In the genomic region with DNA sequence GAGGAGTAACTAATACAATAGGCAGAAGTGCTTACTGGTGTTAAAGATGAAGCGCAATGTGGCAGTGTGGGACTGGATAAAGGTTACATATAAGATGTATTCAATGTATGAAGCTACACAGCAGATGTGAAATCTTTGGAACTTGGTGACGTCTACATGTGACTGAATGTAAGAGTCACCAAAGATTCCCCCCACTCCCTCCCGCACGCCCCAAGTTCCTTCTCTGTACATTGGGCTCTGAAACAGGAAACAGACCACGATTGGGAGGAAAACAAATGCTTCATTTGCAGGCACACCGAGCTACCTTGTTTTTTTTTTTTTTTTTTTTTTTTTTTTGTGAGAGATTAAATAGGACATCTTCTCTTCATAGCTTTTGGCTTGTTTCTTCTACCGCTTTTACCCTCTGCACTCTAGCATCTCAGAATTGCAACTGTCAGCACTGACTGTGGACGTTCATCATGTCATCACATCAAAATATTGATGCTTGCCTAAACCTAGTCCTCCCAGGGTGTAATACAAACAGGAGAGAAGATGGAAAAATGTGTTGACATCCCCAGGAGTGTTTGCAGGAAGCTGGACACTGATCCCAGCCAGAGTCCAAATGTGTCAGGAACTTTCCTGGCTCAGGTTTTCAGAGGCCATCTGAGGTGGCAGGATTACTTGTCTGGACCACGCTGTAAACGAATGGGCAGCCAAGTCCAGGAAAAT, we compare ENCODE assay signal across 13 mouse cellular contexts.
DNase-seq lines count a peak whose midpoint lies in the region; ATAC-seq lines count a peak whose summit lies in the region.
"Had no signal": no experiment of that assay in that cellular context is flagged by ENCODE, and none has a peak within 500 bp of the region (broad histone marks: within the 10 kb centered on the region; RNA-seq: fewer than 3 reads in every experiment).

No protein-coding gene starts in this region.

- no peaks in the 10 kb centered on the region for H3K4me1 ChIP-seq in liver, embryonic 13.5 days (replicated peaks)
- peaks cover 10% of the 10 kb centered on the region for H3K4me1 ChIP-seq in midbrain, embryonic 10.5 days
- H3K4me1 ChIP-seq: embryonic facial prominence, embryonic 12.5 days; midbrain, embryonic 12.5 days had no signal

- peak; percentile 43 for DNase-seq in gastrocnemius, postnatal 25 days
- no peak for DNase-seq in gastrocnemius, postnatal 14 days
- DNase-seq in 3T3-L1 (ENCODE audit: low read depth, low spot score) = peak; percentile 44
- DNase-seq in adipocyte (ENCODE audit: low spot score) = peak; percentile 40
- no peak for DNase-seq in liver, embryonic 13.5 days
- no peak for DNase-seq in midbrain, embryonic 10.5 days (ENCODE audit: low spot score)
- no peak for DNase-seq in embryo, embryonic 10 days (ENCODE audit: low spot score)
- DNase-seq: adrenal gland, adult 8-10 months; thymus, postnatal 36 days had no signal

- H3K4me2 ChIP-seq in liver, embryonic 13.5 days = no peak overlapping the region
- H3K4me2 ChIP-seq: embryonic facial prominence, embryonic 12.5 days; midbrain, embryonic 12.5 days had no signal

- no peaks in the 10 kb centered on the region for H3K9me3 ChIP-seq in liver, embryonic 13.5 days (replicated peaks)
- H3K9me3 ChIP-seq in midbrain, embryonic 10.5 days (replicated peaks) = no peaks in the 10 kb centered on the region
- H3K9me3 ChIP-seq: embryonic facial prominence, embryonic 12.5 days; midbrain, embryonic 12.5 days had no signal

- peak overlapping the region; percentile 18; the same call in 1 of the 2 replicates for H3K27ac ChIP-seq in liver, embryonic 13.5 days
- H3K27ac ChIP-seq in midbrain, embryonic 10.5 days (replicated peaks) = no peak overlapping the region
- H3K27ac ChIP-seq: embryonic facial prominence, embryonic 12.5 days; midbrain, embryonic 12.5 days had no signal

- no peak overlapping the region for H3K9ac ChIP-seq in liver, embryonic 13.5 days
- H3K9ac ChIP-seq: embryonic facial prominence, embryonic 12.5 days; midbrain, embryonic 12.5 days had no signal

- 43% methylated on average over 10 of the region's 10 CpGs for WGBS in liver, embryonic 13.5 days (ENCODE audit: insufficient replicate concordance)
- WGBS in midbrain, embryonic 10.5 days = 85% methylated on average over 10 of the region's 10 CpGs

- 0 out of 2 replicates have a peak, but pooled peaks have one; percentile 48 for ATAC-seq in liver, embryonic 13.5 days (ENCODE audit: low read depth)
- ATAC-seq: inflammation-experienced regulatory T-cells, adult 6 months; Patski had no signal

- H3K4me3 ChIP-seq in liver, embryonic 13.5 days (replicated peaks) = no peak overlapping the region
- no peak overlapping the region for H3K4me3 ChIP-seq in midbrain, embryonic 10.5 days
- H3K4me3 ChIP-seq: embryonic facial prominence, embryonic 12.5 days; midbrain, embryonic 12.5 days had no signal

- H3K27me3 ChIP-seq in liver, embryonic 13.5 days = no peaks in the 10 kb centered on the region
- no peaks in the 10 kb centered on the region for H3K27me3 ChIP-seq in midbrain, embryonic 10.5 days (ENCODE audit: low read depth, poor library complexity, severe bottlenecking)
- H3K27me3 ChIP-seq: embryonic facial prominence, embryonic 12.5 days; midbrain, embryonic 12.5 days; Patski had no signal

- H3K36me3 ChIP-seq in liver, embryonic 13.5 days = no peaks in the 10 kb centered on the region
- H3K36me3 ChIP-seq in midbrain, embryonic 10.5 days = no peaks in the 10 kb centered on the region
- H3K36me3 ChIP-seq: embryonic facial prominence, embryonic 12.5 days; midbrain, embryonic 12.5 days had no signal

- intact Hi-C loops in gastrocnemius, postnatal 14 days (cut with DNase I; ENCODE audit: low total_unique reads) = no loop called here

Comparison
In these comparisons a context has a peak if more than half of its experiments do, and no peak if none do; other contexts are left out.
1. DNase-seq: peak in gastrocnemius, postnatal 25 days (single experiment), 3T3-L1 (single experiment) and adipocyte (single experiment); none in gastrocnemius, postnatal 14 days (single experiment), liver, embryonic 13.5 days (single experiment), midbrain, embryonic 10.5 days (single experiment) and embryo, embryonic 10 days (single experiment).